Mouse (Mus musculus) urinary bladder, adult 18-20 months (tissue): ENCODE measurements at regions not wholly inside any gene's neighbourhood (a gene's known extent, or its start where the extent isn't known, plus 50 kb on each side); places are given as distances from the start of the nearest gene placed in this dataset.
"Not testable (repeated sequence)": the region's sequence is repeated elsewhere in the genome, so short reads cannot be mapped to it uniquely, and the experiment has no call there.

Experiments
- DNase-seq, 2 experiments: peaks; one replicate each; pipeline ENCODE4 v3.0.0; 2022; ENCODE audit warnings: low spot score in 2 of 2, mixed read lengths in 2 of 2

GRCm38 (mm10) chr6:95058017-95058416 is 59.0 kb upstream of the Kbtbd8 start:
- peak in 1 of 2 experiments; percentile 1 for DNase-seq

- DNase-seq = no peak
Observed at GRCm38 (mm10) chr6:95056222-95056621, 60.8 kb upstream of the Kbtbd8 start.

- DNase-seq = no peak
Observed at GRCm38 (mm10) chr6:95053717-95054382, 63.2 kb upstream of the Kbtbd8 start.

- not testable (repeated sequence) for DNase-seq
Observed at GRCm38 (mm10) chr6:95041351-95041750, 75.7 kb upstream of the Kbtbd8 start.

GRCm38 (mm10) chr6:95024239-95024638 is 92.8 kb upstream of the Kbtbd8 start:
- DNase-seq = no peak

GRCm38 (mm10) chr6:95021724-95022123 is 95.3 kb upstream of the Kbtbd8 start:
- DNase-seq = no peak

GRCm38 (mm10) chr6:95017911-95018310 is 99.1 kb upstream of the Kbtbd8 start:
- DNase-seq = no peak

GRCm38 (mm10) chr6:95017484-95017883 is 99.6 kb upstream of the Kbtbd8 start:
- DNase-seq = no peak

GRCm38 (mm10) chr6:95013096-95013495 is 103.9 kb upstream of the Kbtbd8 start:
- no peak for DNase-seq

- no peak for DNase-seq
Observed at GRCm38 (mm10) chr6:95006485-95006884, 110.6 kb upstream of the Kbtbd8 start.

GRCm38 (mm10) chr6:95003716-95004115 is 113.3 kb upstream of the Kbtbd8 start:
- no peak for DNase-seq

GRCm38 (mm10) chr6:94999562-94999961 is 117.5 kb upstream of the Kbtbd8 start:
- DNase-seq = no peak

- DNase-seq = peak in 1 of 2 experiments; percentile 3
Observed at GRCm38 (mm10) chr6:94999002-94999401, 118.0 kb upstream of the Kbtbd8 start.

GRCm38 (mm10) chr6:94998371-94998770 is 118.7 kb upstream of the Kbtbd8 start:
- DNase-seq = no peak

GRCm38 (mm10) chr6:94994376-94994775 is 122.7 kb upstream of the Kbtbd8 start:
- DNase-seq = no peak

GRCm38 (mm10) chr6:94987427-94987826 is 129.6 kb upstream of the Kbtbd8 start:
- no peak for DNase-seq

- DNase-seq = peak in 1 of 2 experiments; percentile 3
Observed at GRCm38 (mm10) chr6:94986346-94986745, 130.7 kb upstream of the Kbtbd8 start.

- no peak for DNase-seq
Observed at GRCm38 (mm10) chr6:94984411-94984895, 132.6 kb upstream of the Kbtbd8 start.

- no peak for DNase-seq
Observed at GRCm38 (mm10) chr6:94968683-94969082, 148.4 kb upstream of the Kbtbd8 start.

GRCm38 (mm10) chr6:94966962-94967361 is 150.1 kb upstream of the Kbtbd8 start:
- no peak for DNase-seq

- DNase-seq = no peak
Observed at GRCm38 (mm10) chr6:94963204-94963603, 153.8 kb upstream of the Kbtbd8 start.

GRCm38 (mm10) chr6:94962411-94963087 is 154.5 kb upstream of the Kbtbd8 start:
- no peak for DNase-seq

GRCm38 (mm10) chr6:94961821-94962220 is 155.2 kb upstream of the Kbtbd8 start:
- DNase-seq = no peak
